Comparison of ENCODE assay signal across 23 mouse cellular contexts in genomic region chr10:54814604-54815122, GRCm38 (mm10).
DNase-seq lines count a peak whose midpoint lies in the region; ATAC-seq and TF ChIP-seq lines count a peak whose summit lies in the region.
"Had no signal": no experiment of that assay in that cellular context is flagged by ENCODE, and none has a peak within 500 bp of the region (broad histone marks: within the 10 kb centered on the region; RNA-seq: fewer than 3 reads in every experiment).

No protein-coding gene starts in this region.

- no peak for TF ChIP-seq CTCF in C2C12 (IDR thresholded peaks at IDR 0.05; ENCODE audit: control insufficient read depth, insufficient read depth, insufficient read length)
- no peak for TF ChIP-seq CTCF in left cerebral cortex, adult 2 months (IDR thresholded peaks at IDR 0.05)

- no peak overlapping the region for H3ac ChIP-seq in C2C12 (ENCODE audit: control insufficient read depth, insufficient read length, low read depth)

- no peaks in the 10 kb centered on the region for H3K4me1 ChIP-seq in liver, embryonic 12.5 days
- H3K4me1 ChIP-seq: embryonic facial prominence, embryonic 10.5 days; embryonic facial prominence, embryonic 12.5 days; forebrain, embryonic 13.5 days; forebrain, embryonic 15.5 days had no signal

- no peak overlapping the region for H3K4me2 ChIP-seq in liver, embryonic 12.5 days
- H3K4me2 ChIP-seq: embryonic facial prominence, embryonic 12.5 days; forebrain, embryonic 13.5 days; forebrain, embryonic 15.5 days had no signal

- peak; percentile 9 for DNase-seq in 3T3-L1 (ENCODE audit: low read depth, low spot score)
- DNase-seq in fibroblast of lung, adult 2 months (ENCODE audit: low read depth), result peak; percentile 18
- DNase-seq in left cerebral cortex, adult 2 months (ENCODE audit: extremely low spot score in 1 of 2, low spot score in 2 of 2), result no peak
- no peak for DNase-seq in heart, adult 9 months (ENCODE audit: low spot score in 2 of 2)
- DNase-seq: adrenal gland, adult 8-10 months; adrenal gland, postnatal 14 days; adrenal gland, postnatal 36 days; B cell, adult 2 months; cerebellum, adult 11-12 months; cerebellum, adult 2 months; cerebellum, adult 9-10 months; cerebellum, postnatal 10 days; cerebellum, postnatal 25 days; forebrain, postnatal 0 days had no signal

- H3K27ac ChIP-seq in left cerebral cortex, adult 2 months, result no peak overlapping the region
- H3K27ac ChIP-seq in liver, embryonic 12.5 days, result no peak overlapping the region
- H3K27ac ChIP-seq: embryonic facial prominence, embryonic 10.5 days; embryonic facial prominence, embryonic 12.5 days; forebrain, embryonic 13.5 days; forebrain, embryonic 15.5 days had no signal

- intact Hi-C loops in left cerebral cortex, adult 2 months (cut with DNase I), result no loop called here

- no peaks in the 10 kb centered on the region for H3K79me3 ChIP-seq in C2C12 (ENCODE audit: low read depth)

- H3K36me3 ChIP-seq in C2C12 (ENCODE audit: control insufficient read depth, insufficient read depth), result no peaks in the 10 kb centered on the region
- H3K36me3 ChIP-seq in liver, embryonic 12.5 days, result no peaks in the 10 kb centered on the region
- H3K36me3 ChIP-seq: embryonic facial prominence, embryonic 10.5 days; embryonic facial prominence, embryonic 12.5 days; forebrain, embryonic 15.5 days had no signal

- H3K9ac ChIP-seq in liver, embryonic 12.5 days, result no peak overlapping the region
- H3K9ac ChIP-seq: embryonic facial prominence, embryonic 12.5 days; forebrain, embryonic 13.5 days; forebrain, embryonic 15.5 days; forebrain, postnatal 0 days had no signal

- no peak for ATAC-seq in liver, embryonic 12.5 days
- ATAC-seq: activated CD4-positive, CD25-positive, alpha-beta regulatory T cell, adult 4 months; forebrain, embryonic 13.5 days; forebrain, embryonic 15.5 days; forebrain, postnatal 0 days; Patski had no signal

- no peak overlapping the region for H3K4me3 ChIP-seq in C2C12 (ENCODE audit: insufficient read depth, poor library complexity, severe bottlenecking)
- no peak overlapping the region for H3K4me3 ChIP-seq in left cerebral cortex, adult 2 months
- no peak overlapping the region for H3K4me3 ChIP-seq in liver, embryonic 12.5 days
- H3K4me3 ChIP-seq: embryonic facial prominence, embryonic 10.5 days; embryonic facial prominence, embryonic 12.5 days; erythroblast, embryonic 14.5 days; forebrain, embryonic 13.5 days; forebrain, embryonic 15.5 days had no signal

- no peaks in the 10 kb centered on the region for H3K79me2 ChIP-seq in C2C12 (ENCODE audit: control insufficient read depth, insufficient read depth)

- 67% methylated on average over 2 of the region's 2 CpGs for WGBS in liver, embryonic 12.5 days (ENCODE audit: insufficient replicate concordance)

- H3K9me3 ChIP-seq in liver, embryonic 12.5 days (replicated peaks), result no peaks in the 10 kb centered on the region
- H3K9me3 ChIP-seq: embryonic facial prominence, embryonic 10.5 days; embryonic facial prominence, embryonic 12.5 days; forebrain, embryonic 13.5 days; forebrain, embryonic 15.5 days had no signal

- H3K27me3 ChIP-seq in C2C12 (ENCODE audit: control insufficient read depth, insufficient read depth, insufficient read length), result no peaks in the 10 kb centered on the region
- H3K27me3 ChIP-seq in liver, embryonic 12.5 days (replicated peaks), result no peaks in the 10 kb centered on the region
- H3K27me3 ChIP-seq: embryonic facial prominence, embryonic 12.5 days; forebrain, embryonic 13.5 days; forebrain, embryonic 15.5 days; Patski had no signal

TF ChIP-seq in C2C12, 6 proteins besides CTCF, POLR2A, EP300 and RAD21:
- TF ChIP-seq MAX (IDR thresholded peaks at IDR 0.05) (no peak), MYOG (IDR thresholded peaks at IDR 0.05; ENCODE audit: control insufficient read depth, extremely low read depth, insufficient read length) (no peak), FOSL1 (IDR thresholded peaks at IDR 0.05; ENCODE audit: insufficient read depth, low read length, poor library complexity, severe bottlenecking) (peak; percentile 70), USF1 (IDR thresholded peaks at IDR 0.05; ENCODE audit: low read depth) (no peak), CEBPB (IDR thresholded peaks at IDR 0.05; ENCODE audit: low read depth) (peak; percentile 94), MYOD1 (IDR thresholded peaks at IDR 0.05; ENCODE audit: control insufficient read depth, insufficient read length, low read depth) (no peak)

Comparison
In these comparisons a context has a peak if more than half of its experiments do, and no peak if none do; other contexts are left out.
1. DNase-seq: peak in 3T3-L1 (single experiment) and fibroblast of lung, adult 2 months (single experiment); none in left cerebral cortex, adult 2 months (0 of 2) and heart, adult 9 months (0 of 2).